Mouse (Mus musculus): ENCODE data around the gene Gpc6. TPM values are rescaled to one million over a fixed set of nuclear protein-coding genes. Genes with fewer than 3 reads are reported as not detected.

The Gpc6 gene
- total RNA-seq, 2 experiments from 2014 or later = 9.0 to 11.0 TPM

- DNase-seq (ENCODE audit: low spot score in 2 of 2) = no peak
Measured at GRCm38 (mm10) chr14:117912624-117913270, 987.6 kb downstream of the Gpc6 start.

- DNase-seq (ENCODE audit: low spot score in 2 of 2) = no peak
Measured at GRCm38 (mm10) chr14:117916577-117916976, 991.5 kb downstream of the Gpc6 start.

- DNase-seq (ENCODE audit: low spot score in 2 of 2) = no peak
Measured at GRCm38 (mm10) chr14:117918724-117919123, 993.6 kb downstream of the Gpc6 start.

GRCm38 (mm10) chr14:117919612-117920011, 994.5 kb downstream of the Gpc6 start:
- no peak for DNase-seq (ENCODE audit: low spot score in 2 of 2)

GRCm38 (mm10) chr14:117921393-117922014, 996.4 kb downstream of the Gpc6 start:
- DNase-seq (ENCODE audit: low spot score in 2 of 2) = no peak

- DNase-seq (ENCODE audit: low spot score in 2 of 2) = no peak
Measured at GRCm38 (mm10) chr14:117923667-117924066, 998.6 kb downstream of the Gpc6 start.

- DNase-seq (ENCODE audit: low spot score in 2 of 2) = peak in 1 of 2 experiments; percentile 34
Measured at GRCm38 (mm10) chr14:117930105-117930847, 1005.2 kb downstream of the Gpc6 start.

GRCm38 (mm10) chr14:117930848-117931816, 1006.0 kb downstream of the Gpc6 start:
- DNase-seq (ENCODE audit: low spot score in 2 of 2) = no peak

- DNase-seq (ENCODE audit: low spot score in 2 of 2) = no peak
Measured at GRCm38 (mm10) chr14:117932163-117932851, 1007.2 kb downstream of the Gpc6 start.

- no peak for DNase-seq (ENCODE audit: low spot score in 2 of 2)
Measured at GRCm38 (mm10) chr14:117938554-117938953, 1013.4 kb downstream of the Gpc6 start.

GRCm38 (mm10) chr14:117939471-117939870, 1014.4 kb downstream of the Gpc6 start:
- DNase-seq (ENCODE audit: low spot score in 2 of 2) = peak in 1 of 2 experiments; percentile 65

GRCm38 (mm10) chr14:117945920-117946503, 1020.9 kb downstream of the Gpc6 start:
- DNase-seq (ENCODE audit: low spot score in 2 of 2) = no peak

- DNase-seq (ENCODE audit: low spot score in 2 of 2) = no peak
Measured at GRCm38 (mm10) chr14:117951265-117951664, 1026.2 kb downstream of the Gpc6 start.

GRCm38 (mm10) chr14:117951686-117952085, 1026.6 kb downstream of the Gpc6 start:
- DNase-seq (ENCODE audit: low spot score in 2 of 2) = no peak

- DNase-seq (ENCODE audit: low spot score in 2 of 2) = no peak
Measured at GRCm38 (mm10) chr14:117956051-117956450, 1030.9 kb downstream of the Gpc6 start.

- DNase-seq (ENCODE audit: low spot score in 2 of 2) = peak; percentile 54 to 80
Measured at GRCm38 (mm10) chr14:117958389-117958788, 1033.3 kb downstream of the Gpc6 start.

GRCm38 (mm10) chr14:117961267-117961666, 1036.2 kb downstream of the Gpc6 start:
- DNase-seq (ENCODE audit: low spot score in 2 of 2) = peak in 1 of 2 experiments; percentile 43

- no peak for DNase-seq (ENCODE audit: low spot score in 2 of 2)
Measured at GRCm38 (mm10) chr14:117961844-117962243, 1036.7 kb downstream of the Gpc6 start.

GRCm38 (mm10) chr14:117962453-117962852, 1037.3 kb downstream of the Gpc6 start:
- no peak for DNase-seq (ENCODE audit: low spot score in 2 of 2)

- DNase-seq (ENCODE audit: low spot score in 2 of 2) = peak; percentile 22 to 70
Measured at GRCm38 (mm10) chr14:117972576-117972975, 1047.5 kb downstream of the Gpc6 start.
